Mouse (Mus musculus) midbrain, embryonic 10.5 days (tissue): ENCODE measurements around the gene Atf7ip. TPM values are rescaled to one million over a fixed set of nuclear protein-coding genes. Genes with fewer than 3 reads are reported as not detected.

Source experiments
- DNase-seq: peaks from one replicate; pipeline ENCODE4 v3.0.0-alpha.2; 2017; ENCODE audit warnings: low spot score
- H3K27ac ChIP-seq: fragments of 300-500 bp; sonication (generic); replicated peaks from 2 replicates; pipeline ENCODE4 v1.5.1; 2016; ENCODE audit warnings: mild to moderate bottlenecking
- H3K27me3 ChIP-seq: fragments of 300-500 bp; sonication (generic); 2 replicates; pipeline ENCODE4 v1.6.1; 2016; ENCODE audit warnings: low read depth, mild to moderate bottlenecking; ENCODE audit not compliant: poor library complexity, severe bottlenecking
- H3K36me3 ChIP-seq: fragments of 300-500 bp; sonication (generic); 2 replicates; pipeline ENCODE4 v1.6.1; 2016; ENCODE audit warnings: mild to moderate bottlenecking, moderate library complexity
- H3K4me1 ChIP-seq: fragments of 300-500 bp; sonication (generic); 2 replicates; pipeline ENCODE4 v1.6.1; 2016
- H3K4me3 ChIP-seq: fragments of 300-500 bp; sonication (generic); 2 replicates; pipeline ENCODE4 v1.5.1; 2016; ENCODE audit warnings: mild to moderate bottlenecking, moderate library complexity
- H3K9me3 ChIP-seq: fragments of 300-500 bp; sonication (generic); replicated peaks from 2 replicates; pipeline ENCODE4 v1.6.1; 2016; ENCODE audit warnings: mild to moderate bottlenecking
- WGBS: fragments of 180-500 bp; shearing (Covaris S2); methylation state at CpG from one replicate; pipeline ENCODE4 v1.1.7; 2016; 5-methylcytosine and 5-hydroxymethylcytosine counted together
- polyA plus RNA-seq: library from polyadenylated mRNA; unstranded; fragments of >200 nt; fragmentation: Nextera tagmentation; extraction: Ambion mirVana; gene quantifications from 2 replicates; pipeline ENCODE4 v1.2.1, GENCODE M21; 2016

Atf7ip gene
- polyA plus RNA-seq, 1 experiment from 2014 or later: 37.4 TPM

DNA sequence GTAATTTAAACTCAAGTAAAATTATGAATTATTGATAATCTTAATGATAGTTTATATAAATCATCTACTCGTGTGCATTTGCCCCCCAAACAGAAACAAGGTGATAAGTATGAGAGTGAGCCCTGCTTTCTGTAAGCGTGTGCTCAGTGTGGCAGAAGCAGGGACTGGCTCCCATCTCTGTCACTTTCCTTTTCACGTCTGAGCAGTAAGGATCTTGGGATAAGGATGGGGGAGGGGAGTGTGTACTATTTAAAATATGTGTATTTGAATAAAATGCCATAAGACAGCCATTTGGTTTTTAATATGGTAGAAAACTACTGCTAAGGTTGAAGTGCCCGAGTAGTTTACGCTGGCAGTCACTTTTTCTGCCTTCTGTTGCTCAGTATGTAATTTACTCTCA lies 29.2 kb downstream of the Atf7ip start:
- no peak overlapping the region for H3K27ac ChIP-seq
- 74% methylated on average over 5 of the region's 5 CpGs for WGBS

DNA sequence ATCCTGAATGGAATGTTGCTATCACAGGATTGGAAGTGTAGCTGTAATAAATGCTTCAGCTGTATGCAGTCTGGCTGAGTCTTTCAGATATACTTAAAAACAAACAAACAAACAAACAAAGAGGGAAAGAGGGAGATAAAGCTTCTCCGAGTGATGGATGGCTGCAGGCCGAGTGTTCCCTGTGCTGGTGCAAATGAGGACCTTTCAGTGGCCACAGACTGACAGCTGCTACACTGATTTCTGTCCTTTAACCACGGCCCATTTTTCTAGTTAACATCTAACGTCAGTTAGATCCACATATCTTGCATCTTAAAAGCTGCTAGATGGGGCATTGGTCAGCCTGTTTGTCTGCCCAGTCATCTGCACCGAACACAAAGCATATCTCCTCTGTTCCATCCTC lies 30.2 kb downstream of the Atf7ip start:
- no peak for DNase-seq
- WGBS: 75% methylated on average over 5 of the region's 5 CpGs
- peak overlapping the region; percentile 61; the same call in 1 of the 2 replicates for H3K27ac ChIP-seq
- H3K4me3 ChIP-seq: no peak overlapping the region
- H3K27me3 ChIP-seq: no peaks in the 10 kb centered on the region
- peaks cover 50% of the 10 kb centered on the region for H3K4me1 ChIP-seq
- H3K9me3 ChIP-seq: no peaks in the 10 kb centered on the region; the same call in 1 of the 2 replicates
- peaks cover 46% of the 10 kb centered on the region for H3K36me3 ChIP-seq

More for the DNA sequence above, 29.2 kb downstream of the Atf7ip start:
- Histone ChIP-seq H3K9me3 (no peaks in the 10 kb centered on the region; the same call in 1 of the 2 replicates), H3K4me1 (peaks cover 44% of the 10 kb centered on the region), H3K27me3 (no peaks in the 10 kb centered on the region), H3K4me3 (no peak overlapping the region), H3K36me3 (peaks cover 37% of the 10 kb centered on the region)
- DNase-seq: no peak

DNA sequence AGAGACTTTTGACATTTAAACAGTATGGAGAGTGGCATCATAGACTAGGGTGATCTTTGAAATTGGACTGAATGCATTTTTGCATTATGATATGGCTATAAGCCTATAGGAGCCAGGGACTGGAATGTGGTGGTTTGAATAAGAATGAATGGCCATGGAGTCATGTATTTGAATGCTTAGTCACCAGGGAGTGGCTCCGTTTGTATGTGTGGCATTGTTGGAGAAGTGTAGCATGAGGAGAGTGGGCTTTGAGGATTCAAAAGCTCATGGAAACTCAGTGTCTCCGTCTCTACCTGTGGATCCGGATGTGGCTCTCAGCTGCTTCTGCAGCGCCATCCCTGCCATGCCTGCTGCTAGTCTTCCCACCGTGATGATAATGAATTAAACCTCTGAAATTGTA lies 35.4 kb downstream of the Atf7ip start:
- H3K36me3 ChIP-seq: peaks cover 42% of the 10 kb centered on the region
- H3K9me3 ChIP-seq: no peaks in the 10 kb centered on the region; the same call in 1 of the 2 replicates
- no peaks in the 10 kb centered on the region for H3K27me3 ChIP-seq
- WGBS: 37% methylated on average over 5 of the region's 5 CpGs
- no peak for DNase-seq
- H3K4me1 ChIP-seq: peaks cover 46% of the 10 kb centered on the region
- peak overlapping the region; percentile 81 for H3K27ac ChIP-seq
- no peak overlapping the region for H3K4me3 ChIP-seq

DNA sequence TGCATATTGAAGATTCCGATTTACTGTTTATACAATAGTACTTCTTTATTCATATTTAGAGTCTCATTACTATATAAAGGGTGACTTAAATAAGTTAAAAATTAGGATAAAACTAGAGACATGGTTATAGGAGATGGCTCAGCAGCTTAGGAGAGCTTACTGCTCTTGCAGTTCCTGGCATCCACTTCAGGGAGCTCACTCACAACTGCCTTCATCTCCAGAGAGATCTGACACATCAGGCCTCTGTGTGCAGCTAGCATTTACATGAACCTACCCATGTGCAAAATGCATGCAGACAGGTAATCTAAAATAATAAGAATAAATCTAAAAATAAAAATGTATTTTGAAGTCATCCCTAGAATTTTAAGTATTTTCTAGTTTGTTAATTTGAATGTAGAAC lies 36.1 kb downstream of the Atf7ip start:
- peaks cover 38% of the 10 kb centered on the region for H3K36me3 ChIP-seq
- WGBS: 93% methylated on average over 1 of the region's 1 CpGs
- H3K4me1 ChIP-seq: peaks cover 52% of the 10 kb centered on the region
- no peak for DNase-seq
- peak overlapping the region; percentile 81; the same call in 1 of the 2 replicates for H3K27ac ChIP-seq
- H3K4me3 ChIP-seq: no peak overlapping the region
- no peaks in the 10 kb centered on the region for H3K27me3 ChIP-seq
- H3K9me3 ChIP-seq: no peaks in the 10 kb centered on the region; the same call in 1 of the 2 replicates

GRCm38 (mm10) chr6:136543164-136543563 lies 37.2 kb downstream of the Atf7ip start:
- DNase-seq: peak; percentile 76
- Histone ChIP-seq H3K36me3 (peaks cover 28% of the 10 kb centered on the region), H3K9me3 (no peaks in the 10 kb centered on the region; the same call in 1 of the 2 replicates), H3K27me3 (no peaks in the 10 kb centered on the region), H3K4me1 (peaks cover 60% of the 10 kb centered on the region), H3K27ac (peak overlapping the region; percentile 69), H3K4me3 (peak overlapping the region; percentile 1; the same call in 1 of the 2 replicates)
- 23% methylated on average over 6 of the region's 6 CpGs for WGBS

- WGBS: 85% methylated on average over 11 of the region's 11 CpGs
- H3K4me3 ChIP-seq: no peak overlapping the region
- peaks cover 68% of the 10 kb centered on the region for H3K4me1 ChIP-seq
- no peak for DNase-seq
- H3K27me3 ChIP-seq: no peaks in the 10 kb centered on the region
- peaks cover 7% of the 10 kb centered on the region for H3K36me3 ChIP-seq
- H3K9me3 ChIP-seq: no peaks in the 10 kb centered on the region
- peak overlapping the region; percentile 63 for H3K27ac ChIP-seq
These were observed 39.4 kb downstream of the Atf7ip start for GRCm38 (mm10) chr6:136545284-136545870.

DNA sequence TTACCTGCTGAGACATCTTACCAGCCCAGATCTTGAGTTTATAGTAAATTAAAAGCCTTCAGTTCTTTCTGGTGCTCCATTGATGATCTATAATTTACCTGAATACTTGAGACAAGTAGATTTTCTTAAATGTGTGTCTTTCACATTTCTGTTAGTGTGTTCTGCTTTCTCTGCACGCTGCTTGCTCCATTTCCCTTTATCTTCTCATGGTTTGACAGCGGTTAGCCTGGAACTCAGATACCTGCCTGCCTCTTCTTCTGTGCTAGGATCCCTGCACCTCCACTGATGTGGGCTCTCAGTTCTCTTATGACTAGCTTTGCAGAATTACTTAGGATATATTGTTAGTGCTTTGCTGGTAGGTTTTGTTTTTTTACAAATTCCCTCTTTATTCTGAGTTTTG lies 40.3 kb downstream of the Atf7ip start:
- Histone ChIP-seq H3K27me3 (no peaks in the 10 kb centered on the region), H3K4me1 (peaks cover 64% of the 10 kb centered on the region), H3K9me3 (no peaks in the 10 kb centered on the region), H3K27ac (no peak overlapping the region; the same call in 1 of the 2 replicates), H3K4me3 (no peak overlapping the region), H3K36me3 (no peaks in the 10 kb centered on the region)
- 85% methylated on average over 2 of the region's 2 CpGs for WGBS
- no peak for DNase-seq

DNA sequence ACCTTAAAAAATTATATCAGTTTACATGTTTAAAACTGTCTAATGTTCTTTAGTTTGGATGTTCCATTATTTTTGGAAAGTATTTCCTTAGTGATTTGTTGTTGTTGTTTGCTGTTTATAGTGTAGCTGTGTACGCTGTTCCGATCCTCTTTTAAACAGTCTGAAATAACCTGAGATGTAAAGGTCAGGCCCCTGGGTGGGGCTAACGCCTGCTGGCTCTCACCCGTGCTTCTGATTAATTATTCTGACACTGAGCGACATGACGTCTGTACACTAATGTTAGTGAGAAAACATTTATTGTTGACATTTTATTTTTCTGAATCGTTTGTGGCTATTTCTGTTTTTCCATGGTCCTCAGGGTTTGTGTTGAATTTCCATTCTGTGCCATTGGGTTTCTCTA lies 41.0 kb downstream of the Atf7ip start:
- DNase-seq: no peak
- no peaks in the 10 kb centered on the region for H3K36me3 ChIP-seq
- no peaks in the 10 kb centered on the region for H3K27me3 ChIP-seq
- no peak overlapping the region; the same call in 1 of the 2 replicates for H3K27ac ChIP-seq
- H3K9me3 ChIP-seq: no peaks in the 10 kb centered on the region
- no peak overlapping the region for H3K4me3 ChIP-seq
- H3K4me1 ChIP-seq: peaks cover 57% of the 10 kb centered on the region
- WGBS: 61% methylated on average over 7 of the region's 7 CpGs

DNA sequence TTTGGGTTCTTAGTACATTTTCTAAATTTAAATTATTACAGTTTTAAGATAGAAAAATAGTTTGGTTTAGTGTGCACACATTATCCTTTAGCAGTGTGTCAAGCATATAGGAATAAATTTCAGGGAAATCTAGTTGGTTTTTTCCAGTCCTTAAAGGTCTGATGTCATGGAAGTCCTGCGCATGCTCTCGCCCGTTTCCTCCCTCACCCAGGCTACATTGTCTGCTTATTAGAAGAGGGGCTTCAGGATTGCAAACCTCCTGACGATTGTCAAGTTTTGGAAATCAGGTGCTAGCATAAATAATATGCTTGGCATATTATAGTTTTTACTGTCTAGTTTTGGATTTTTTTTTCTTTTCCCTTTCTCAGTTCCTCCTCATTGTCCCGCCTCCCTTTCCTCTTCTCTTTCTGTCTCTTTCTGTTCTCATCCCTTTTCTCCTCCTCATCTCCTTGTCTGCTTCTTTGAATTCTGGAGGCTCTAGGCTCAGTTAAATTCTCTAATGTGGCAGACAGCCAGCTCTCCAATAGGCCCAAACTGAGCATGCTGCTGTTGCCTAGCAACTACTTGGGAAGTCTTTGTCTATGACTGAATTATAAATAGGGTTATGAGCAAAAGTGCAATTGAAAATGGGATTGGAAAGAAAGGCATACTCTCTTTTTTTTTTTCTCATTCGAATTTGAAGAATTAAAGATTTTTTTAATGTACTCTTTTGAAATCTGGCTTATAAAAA lies 42.2 kb downstream of the Atf7ip start:
- H3K9me3 ChIP-seq: no peaks in the 10 kb centered on the region
- DNase-seq: peak; percentile 39
- H3K4me1 ChIP-seq: peaks cover 50% of the 10 kb centered on the region
- H3K36me3 ChIP-seq: no peaks in the 10 kb centered on the region; the same call in 1 of the 2 replicates
- no peak overlapping the region for H3K4me3 ChIP-seq
- no peaks in the 10 kb centered on the region for H3K27me3 ChIP-seq
- peak overlapping the region; percentile 77 for H3K27ac ChIP-seq
- WGBS: 68% methylated on average over 6 of the region's 6 CpGs

GRCm38 (mm10) chr6:136548796-136549195 lies 42.8 kb downstream of the Atf7ip start:
- H3K27ac ChIP-seq: peak overlapping the region; percentile 77; the same call in 1 of the 2 replicates
- H3K4me3 ChIP-seq: no peak overlapping the region
- no peaks in the 10 kb centered on the region; the same call in 1 of the 2 replicates for H3K36me3 ChIP-seq
- no peaks in the 10 kb centered on the region for H3K9me3 ChIP-seq
- peaks cover 48% of the 10 kb centered on the region for H3K4me1 ChIP-seq
- no peaks in the 10 kb centered on the region for H3K27me3 ChIP-seq
- 85% methylated on average over 6 of the region's 6 CpGs for WGBS
- no peak for DNase-seq

DNA sequence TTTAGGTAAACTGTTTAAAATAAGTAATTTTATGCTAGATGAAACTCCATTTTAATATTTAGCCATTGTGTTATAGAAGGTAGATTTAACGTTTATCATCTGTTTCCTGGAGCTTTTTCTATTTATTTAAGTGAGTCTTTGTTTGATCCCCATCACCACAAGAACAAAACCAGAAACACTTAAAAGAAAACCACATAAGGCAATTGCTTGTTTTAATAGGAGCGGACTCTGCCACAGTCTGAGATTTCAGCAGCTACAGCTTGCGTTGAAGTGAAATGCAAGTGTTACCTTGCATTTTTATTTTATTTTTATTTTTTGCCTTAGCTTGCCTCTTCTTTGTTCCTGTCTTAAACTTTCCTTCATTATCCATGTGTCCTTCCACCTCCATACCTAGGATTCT lies 43.6 kb downstream of the Atf7ip start:
- Histone ChIP-seq H3K4me1 (peaks cover 45% of the 10 kb centered on the region), H3K27me3 (no peaks in the 10 kb centered on the region), H3K27ac (no peak overlapping the region; the same call in 1 of the 2 replicates), H3K9me3 (no peaks in the 10 kb centered on the region), H3K36me3 (no peaks in the 10 kb centered on the region; the same call in 1 of the 2 replicates), H3K4me3 (no peak overlapping the region)
- 86% methylated on average over 3 of the region's 3 CpGs for WGBS
- no peak for DNase-seq

- Histone ChIP-seq H3K4me3 (no peak overlapping the region), H3K27ac (no peak overlapping the region), H3K4me1 (peaks cover 44% of the 10 kb centered on the region), H3K9me3 (no peaks in the 10 kb centered on the region), H3K27me3 (no peaks in the 10 kb centered on the region), H3K36me3 (no peaks in the 10 kb centered on the region; the same call in 1 of the 2 replicates)
- WGBS: 84% methylated on average over 7 of the region's 7 CpGs
- DNase-seq: no peak
These were observed 44.8 kb downstream of the Atf7ip start for GRCm38 (mm10) chr6:136550596-136551304.
